Mouse (Mus musculus) cerebellum, adult 8-10 months (tissue): ENCODE measurements around the gene Hsd11b1.
A peak's percentile ranks its signal among the peaks of the same experiment; 100 is the strongest.

Source experiments
- DNase-seq: peaks from one replicate; pipeline ENCODE4 v3.0.0; 2022

Gene Hsd11b1

GRCm38 (mm10) chr1:193198312-193198711 lies 65.6 kb downstream of the Hsd11b1 start:
- no peak for DNase-seq

GRCm38 (mm10) chr1:193197494-193198205 lies 66.2 kb downstream of the Hsd11b1 start:
- DNase-seq = no peak

- DNase-seq = no peak
These were observed 68.6 kb downstream of the Hsd11b1 start for GRCm38 (mm10) chr1:193195169-193195810.

- peak; percentile 50 for DNase-seq
These were observed 69.3 kb downstream of the Hsd11b1 start for GRCm38 (mm10) chr1:193194416-193195140.

GRCm38 (mm10) chr1:193191675-193192283 lies 72.1 kb downstream of the Hsd11b1 start:
- DNase-seq = no peak

- no peak for DNase-seq
These were observed 74.1 kb downstream of the Hsd11b1 start for GRCm38 (mm10) chr1:193189771-193190170.

- DNase-seq = no peak
These were observed 74.7 kb downstream of the Hsd11b1 start for GRCm38 (mm10) chr1:193189151-193189621.

- no peak for DNase-seq
These were observed 75.6 kb downstream of the Hsd11b1 start for GRCm38 (mm10) chr1:193188257-193188656.

- no peak for DNase-seq
These were observed 82.8 kb downstream of the Hsd11b1 start for GRCm38 (mm10) chr1:193181104-193181503.

- DNase-seq = no peak
These were observed 89.6 kb downstream of the Hsd11b1 start for GRCm38 (mm10) chr1:193174143-193174733.

GRCm38 (mm10) chr1:193173810-193174129 lies 90.1 kb downstream of the Hsd11b1 start:
- no peak for DNase-seq

- peak; percentile 94 for DNase-seq
These were observed 90.7 kb downstream of the Hsd11b1 start for GRCm38 (mm10) chr1:193172991-193173809.
